Mouse (Mus musculus): ENCODE measurements around the gene Morc1.

Morc1 gene

GRCm38 (mm10) chr16:48629710-48630109 is 198.7 kb downstream of the Morc1 start:
- no peak for DNase-seq

- no peak for DNase-seq
Observed at GRCm38 (mm10) chr16:48630466-48630865, 199.4 kb downstream of the Morc1 start.

GRCm38 (mm10) chr16:48632351-48632750 is 201.3 kb downstream of the Morc1 start:
- no peak for DNase-seq

GRCm38 (mm10) chr16:48646246-48646645 is 215.2 kb downstream of the Morc1 start:
- no peak for DNase-seq

- DNase-seq: no peak
Observed at GRCm38 (mm10) chr16:48671696-48672095, 240.7 kb downstream of the Morc1 start.

GRCm38 (mm10) chr16:48672664-48673063 is 241.6 kb downstream of the Morc1 start:
- no peak for DNase-seq

GRCm38 (mm10) chr16:48675607-48676006 is 244.6 kb downstream of the Morc1 start:
- DNase-seq: peak; percentile 59

GRCm38 (mm10) chr16:48676205-48676604 is 245.2 kb downstream of the Morc1 start:
- DNase-seq: no peak

GRCm38 (mm10) chr16:48677381-48677780 is 246.3 kb downstream of the Morc1 start:
- DNase-seq: no peak

- DNase-seq: no peak
Observed at GRCm38 (mm10) chr16:48678029-48678428, 247.0 kb downstream of the Morc1 start.

Measured in cerebellum, adult 9-10 months (tissue).